Mouse (Mus musculus): Measurements from ENCODE around the gene Clta. TPM values are rescaled to one million over a fixed set of nuclear protein-coding genes. Genes with fewer than 3 reads are reported as not detected.

The Clta gene
- polyA plus RNA-seq, 1 experiment, result 168 TPM

- H3K27ac ChIP-seq (ENCODE audit: control insufficient read depth, insufficient read depth, low read depth, low read length, poor library complexity), result peak overlapping the region; percentile 22; the same call in 1 of the 2 replicates
- peak; percentile 93 for TF ChIP-seq CTCF (IDR thresholded peaks at IDR 0.05; ENCODE audit: control insufficient read depth, insufficient read depth, low read length)
- no peak for TF ChIP-seq POLR2A (IDR thresholded peaks at IDR 0.05; ENCODE audit: borderline replicate concordance, control insufficient read depth, low read depth, low read length)
- under 1% methylated on average over 24 of the region's 24 CpGs for WGBS
- peak overlapping the region; percentile 33 for H3K4me3 ChIP-seq (replicated peaks; ENCODE audit: control insufficient read depth, low read depth, low read length)
- H3K4me1 ChIP-seq (ENCODE audit: control insufficient read depth, insufficient read depth, low read length), result peaks cover 1% of the 10 kb centered on the region; the same call in 1 of the 2 replicates
Observed at GRCm38 (mm10) chr4:43982053-43982732, 22.1 kb upstream of the Clta start.

- no peak within 1 kb of the TSS for H3K4me3 ChIP-seq (replicated peaks; ENCODE audit: control insufficient read depth, low read depth, low read length)
- H3K4me1 ChIP-seq (ENCODE audit: control insufficient read depth, insufficient read depth, low read length), result peaks cover 1% of the 10 kb centered on the region; the same call in 1 of the 2 replicates
- TF ChIP-seq CTCF (IDR thresholded peaks at IDR 0.05; ENCODE audit: control insufficient read depth, insufficient read depth, low read length), result no peak
- no peak for TF ChIP-seq POLR2A (IDR thresholded peaks at IDR 0.05; ENCODE audit: borderline replicate concordance, control insufficient read depth, low read depth, low read length)
- H3K27ac ChIP-seq (ENCODE audit: control insufficient read depth, insufficient read depth, low read depth, low read length, poor library complexity), result peak within 1 kb of the TSS; percentile 22; the same call in 1 of the 2 replicates
- 88% methylated on average over 11 of the region's 11 CpGs for WGBS
Observed at GRCm38 (mm10) chr4:43983181-43983580, 21.1 kb upstream of the Clta start, which contains the start of gene Ccin. TSS of gene Ccin (plus strand) at chr4:43983483.

- 91% methylated on average over 22 of the region's 22 CpGs for WGBS
- TF ChIP-seq CTCF (IDR thresholded peaks at IDR 0.05; ENCODE audit: control insufficient read depth, insufficient read depth, low read length) (no peak), POLR2A (IDR thresholded peaks at IDR 0.05; ENCODE audit: borderline replicate concordance, control insufficient read depth, low read depth, low read length) (no peak)
- Histone ChIP-seq H3K27ac (ENCODE audit: control insufficient read depth, insufficient read depth, low read depth, low read length, poor library complexity) (no peak overlapping the region), H3K4me1 (ENCODE audit: control insufficient read depth, insufficient read depth, low read length) (peaks cover 1% of the 10 kb centered on the region; the same call in 1 of the 2 replicates), H3K4me3 (replicated peaks; ENCODE audit: control insufficient read depth, low read depth, low read length) (no peak overlapping the region)
Observed at GRCm38 (mm10) chr4:43983756-43984155, 20.5 kb upstream of the Clta start.

GRCm38 (mm10) chr4:43984326-43984725 lies 19.9 kb upstream of the Clta start:
- 92% methylated on average over 19 of the region's 19 CpGs for WGBS
- TF ChIP-seq POLR2A (IDR thresholded peaks at IDR 0.05; ENCODE audit: borderline replicate concordance, control insufficient read depth, low read depth, low read length) (no peak), CTCF (IDR thresholded peaks at IDR 0.05; ENCODE audit: control insufficient read depth, insufficient read depth, low read length) (no peak)
- H3K4me3 ChIP-seq (replicated peaks; ENCODE audit: control insufficient read depth, low read depth, low read length), result no peak overlapping the region
- H3K27ac ChIP-seq (ENCODE audit: control insufficient read depth, insufficient read depth, low read depth, low read length, poor library complexity), result no peak overlapping the region
- peaks cover 1% of the 10 kb centered on the region; the same call in 1 of the 2 replicates for H3K4me1 ChIP-seq (ENCODE audit: control insufficient read depth, insufficient read depth, low read length)

- TF ChIP-seq CTCF (IDR thresholded peaks at IDR 0.05; ENCODE audit: control insufficient read depth, insufficient read depth, low read length) (no peak), POLR2A (IDR thresholded peaks at IDR 0.05; ENCODE audit: borderline replicate concordance, control insufficient read depth, low read depth, low read length) (no peak)
- H3K27ac ChIP-seq (ENCODE audit: control insufficient read depth, insufficient read depth, low read depth, low read length, poor library complexity), result no peak overlapping the region
- 81% methylated on average over 3 of the region's 3 CpGs for WGBS
- no peaks in the 10 kb centered on the region; the same call in 1 of the 2 replicates for H3K4me1 ChIP-seq (ENCODE audit: control insufficient read depth, insufficient read depth, low read length)
- H3K4me3 ChIP-seq (replicated peaks; ENCODE audit: control insufficient read depth, low read depth, low read length), result no peak overlapping the region
Observed at GRCm38 (mm10) chr4:43988976-43989375, 15.3 kb upstream of the Clta start.

- no peak for TF ChIP-seq POLR2A (IDR thresholded peaks at IDR 0.05; ENCODE audit: borderline replicate concordance, control insufficient read depth, low read depth, low read length)
- no peak for TF ChIP-seq CTCF (IDR thresholded peaks at IDR 0.05; ENCODE audit: control insufficient read depth, insufficient read depth, low read length)
Observed at GRCm38 (mm10) chr4:43993072-43993471, 11.2 kb upstream of the Clta start.

GRCm38 (mm10) chr4:43994342-43994741 lies 9.9 kb upstream of the Clta start:
- no peak overlapping the region for H3K4me3 ChIP-seq (replicated peaks; ENCODE audit: control insufficient read depth, low read depth, low read length)
- no peak for TF ChIP-seq CTCF (IDR thresholded peaks at IDR 0.05; ENCODE audit: control insufficient read depth, insufficient read depth, low read length)
- TF ChIP-seq POLR2A (IDR thresholded peaks at IDR 0.05; ENCODE audit: borderline replicate concordance, control insufficient read depth, low read depth, low read length), result no peak
- WGBS, result 83% methylated on average over 2 of the region's 2 CpGs
- H3K4me1 ChIP-seq (ENCODE audit: control insufficient read depth, insufficient read depth, low read length), result no peaks in the 10 kb centered on the region; the same call in 1 of the 2 replicates
- H3K27ac ChIP-seq (ENCODE audit: control insufficient read depth, insufficient read depth, low read depth, low read length, poor library complexity), result no peak overlapping the region

More at GRCm38 (mm10) chr4:43993072-43993471, 11.2 kb upstream of the Clta start:
- Histone ChIP-seq H3K27ac (ENCODE audit: control insufficient read depth, insufficient read depth, low read depth, low read length, poor library complexity) (no peak overlapping the region), H3K4me3 (replicated peaks; ENCODE audit: control insufficient read depth, low read depth, low read length) (no peak overlapping the region), H3K4me1 (ENCODE audit: control insufficient read depth, insufficient read depth, low read length) (no peaks in the 10 kb centered on the region; the same call in 1 of the 2 replicates)
- 88% methylated on average over 11 of the region's 11 CpGs for WGBS

GRCm38 (mm10) chr4:44003622-44004021 lies 630 bp upstream of the Clta start:
- Histone ChIP-seq H3K27ac (ENCODE audit: control insufficient read depth, insufficient read depth, low read depth, low read length, poor library complexity) (peak overlapping the region; percentile 92; the same call in 1 of the 2 replicates), H3K4me3 (replicated peaks; ENCODE audit: control insufficient read depth, low read depth, low read length) (peak overlapping the region; percentile 56), H3K4me1 (ENCODE audit: control insufficient read depth, insufficient read depth, low read length) (no peaks in the 10 kb centered on the region)
- 62% methylated on average over 6 of the region's 6 CpGs for WGBS
- TF ChIP-seq POLR2A (IDR thresholded peaks at IDR 0.05; ENCODE audit: borderline replicate concordance, control insufficient read depth, low read depth, low read length) (no peak), CTCF (IDR thresholded peaks at IDR 0.05; ENCODE audit: control insufficient read depth, insufficient read depth, low read length) (no peak)
